Mouse (Mus musculus) layer of hippocampus, adult 18-20 months (tissue): ENCODE measurements around the gene E030018B13Rik. TPM values are rescaled to one million over a fixed set of nuclear protein-coding genes. Genes with fewer than 3 reads are reported as not detected.

Source experiments
- DNase-seq, 2 experiments: peaks; one replicate each; pipeline ENCODE4 v3.0.0; 2022; ENCODE audit warnings: low spot score in 2 of 2
- total RNA-seq, 2 experiments: library from RNA; stranded (reverse); gene quantifications; 2 replicates each; pipeline ENCODE4 v1.2.3; 2021

Gene E030018B13Rik
- total RNA-seq, 2 experiments from 2014 or later: not detected

DNA sequence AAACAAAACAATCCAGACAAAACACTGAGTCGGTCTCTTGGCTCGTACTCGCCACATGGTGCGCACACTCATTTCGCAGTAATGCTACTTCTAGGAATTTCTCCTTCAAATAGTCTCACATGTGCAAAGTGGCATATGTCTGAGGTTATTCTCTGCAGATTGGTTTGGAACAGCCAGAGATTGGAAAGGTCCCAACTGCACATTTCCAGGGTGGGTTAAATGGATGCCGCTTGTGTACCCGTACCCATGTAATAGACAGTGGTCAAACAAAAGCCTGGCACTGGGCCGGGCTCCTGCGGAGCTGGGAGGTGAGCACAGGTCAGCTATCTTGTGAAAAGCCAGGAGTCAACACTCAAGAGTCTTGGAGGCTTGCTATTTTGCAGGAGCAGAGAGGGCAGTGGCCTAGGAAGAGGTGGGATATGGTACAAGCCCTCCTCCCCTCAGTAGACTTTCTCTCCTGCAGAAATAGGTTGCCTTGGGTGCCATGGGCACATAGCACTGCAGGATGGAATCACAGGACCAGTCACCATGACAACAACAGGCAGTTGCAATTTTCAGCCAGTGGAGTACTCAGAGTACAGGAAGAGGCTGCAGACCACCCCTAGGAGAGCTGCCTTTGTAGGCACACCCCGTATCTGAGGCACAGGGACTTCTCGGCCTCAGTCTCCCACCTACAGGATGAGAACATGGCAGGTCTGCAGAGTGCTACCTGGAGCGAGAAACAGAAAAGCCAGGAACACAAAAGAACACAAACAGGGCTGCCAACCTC, 41.4 kb downstream of the E030018B13Rik start:
- DNase-seq: peak; percentile 51 to 75

DNA sequence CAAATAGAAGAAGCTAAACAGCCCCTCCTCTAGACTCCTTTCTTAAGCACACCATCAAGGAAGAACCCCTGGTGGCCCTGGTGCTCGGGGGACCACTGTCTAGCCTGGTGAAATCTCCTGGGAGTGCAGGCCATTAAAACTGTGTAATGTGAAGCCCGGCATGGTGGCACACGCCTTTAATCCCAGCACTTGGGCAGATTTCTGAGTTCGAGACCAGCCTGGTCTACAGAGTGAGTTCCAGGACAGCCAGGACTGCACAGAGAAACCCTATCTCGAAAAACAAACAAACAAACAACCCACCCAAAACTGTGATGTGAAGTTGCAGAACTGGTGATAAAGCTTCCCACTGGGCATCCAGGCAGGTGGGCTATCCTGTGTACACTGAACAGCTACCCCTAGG, 47.0 kb downstream of the E030018B13Rik start:
- DNase-seq: no peak

DNA sequence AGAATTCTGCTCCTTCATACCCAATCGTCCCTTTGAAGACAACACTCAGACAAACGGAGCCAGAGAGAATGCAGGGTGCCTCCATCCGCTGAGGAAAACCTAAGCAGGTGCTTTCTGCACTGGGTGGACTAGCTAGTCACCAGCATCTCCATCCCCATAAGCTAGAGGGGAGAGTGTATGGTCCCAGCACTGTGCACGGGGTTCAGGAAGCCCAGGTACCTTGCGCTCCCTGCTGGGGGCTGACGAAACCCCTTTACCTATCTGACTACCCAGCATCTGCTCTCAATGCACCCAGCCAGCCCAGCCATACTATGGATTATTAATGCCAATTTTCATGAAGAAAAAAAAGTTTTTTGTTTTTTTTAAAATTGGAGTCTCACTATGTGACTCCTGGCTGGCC, 47.5 kb downstream of the E030018B13Rik start:
- no peak for DNase-seq

DNA sequence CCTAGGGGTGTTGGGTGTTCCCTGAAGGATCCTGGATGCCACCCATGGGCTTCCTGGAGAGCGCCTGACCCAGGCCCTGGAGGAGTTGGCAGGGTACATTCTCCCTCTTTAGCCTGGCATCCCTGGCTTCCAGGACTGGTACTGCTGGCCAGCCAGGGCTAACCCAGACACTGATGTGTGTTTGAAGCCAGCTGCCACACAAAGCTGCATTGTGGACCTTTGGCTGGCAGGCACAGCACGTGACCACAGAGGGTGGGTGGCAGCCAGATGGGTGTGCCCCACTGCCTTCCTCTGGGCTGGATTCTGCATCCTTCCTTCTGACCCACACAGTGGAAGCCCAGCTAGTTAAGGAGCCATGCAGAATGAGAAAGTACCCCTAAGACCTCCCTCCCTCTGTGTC, 48.5 kb downstream of the E030018B13Rik start:
- DNase-seq: peak; percentile 70 to 87

DNA sequence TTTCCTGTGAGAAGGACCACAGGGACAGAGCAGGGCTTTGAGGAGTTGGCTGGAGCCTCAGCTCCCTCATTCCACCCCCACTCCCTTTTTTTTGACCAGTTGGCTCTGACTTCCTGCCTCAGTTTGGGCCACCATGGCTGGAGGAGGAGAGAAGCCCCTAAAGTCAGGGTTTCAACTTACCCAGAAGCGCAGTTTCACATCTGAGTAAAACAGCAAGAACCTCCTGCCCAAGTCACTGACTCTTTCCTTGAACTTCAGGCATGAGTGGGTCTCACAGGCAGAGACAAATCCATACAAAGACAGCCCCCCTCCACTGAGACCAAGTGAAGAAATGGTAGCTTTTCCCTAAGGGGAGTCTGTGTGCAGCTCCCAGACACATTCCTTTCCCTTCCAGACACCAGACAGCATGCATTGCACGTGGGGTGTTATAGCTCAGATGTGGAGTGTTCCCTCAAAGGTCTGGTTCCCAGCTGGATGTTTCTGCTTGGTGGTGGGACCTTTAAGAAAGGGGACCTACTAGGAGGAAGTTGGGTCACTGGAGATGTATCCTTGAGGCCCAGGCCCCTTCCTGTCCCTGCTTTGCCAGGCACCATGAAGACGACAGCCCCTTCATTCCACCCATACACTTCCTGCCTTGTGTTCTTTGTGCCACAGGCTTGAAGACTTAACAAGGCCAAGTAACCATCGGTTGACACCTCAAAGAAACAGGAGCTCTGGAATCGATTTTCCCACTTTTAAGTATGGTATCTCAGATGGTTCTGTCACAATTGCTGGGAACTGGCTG, 49.2 kb downstream of the E030018B13Rik start:
- no peak for DNase-seq

DNA sequence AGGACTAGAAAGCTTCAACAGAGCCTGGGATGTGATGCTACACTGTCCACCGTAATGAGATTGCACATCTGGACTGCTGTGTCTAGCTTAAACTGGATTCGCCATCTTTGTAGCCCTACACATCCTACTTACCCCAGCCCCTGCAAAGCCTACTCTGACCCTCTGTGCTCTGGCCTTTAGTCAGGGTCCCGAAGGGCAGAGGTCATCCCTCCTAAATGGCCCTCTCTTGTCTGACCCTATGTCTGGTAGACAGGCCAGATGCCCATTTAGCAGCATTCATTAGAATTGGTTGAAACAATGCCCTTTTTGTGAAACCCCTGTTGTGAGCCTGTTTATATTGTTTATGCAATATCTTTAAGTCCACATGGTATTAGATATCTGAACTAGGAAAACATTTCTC, 53.3 kb downstream of the E030018B13Rik start:
- DNase-seq: no peak

Other genes with a start within 250 kb of the E030018B13Rik start
- 100 to 1,000 TPM; 202 to 217 TPM for gene Klf13, start 22.1 kb downstream of the E030018B13Rik start, total RNA-seq
- gene Trpm1, start 237.0 kb downstream of the E030018B13Rik start, total RNA-seq: not detected